Mouse (Mus musculus) embryonic fibroblast, embryonic 13.5 days (primary cell): ENCODE results near the gene Ttc30b. TPM values are rescaled to one million over a fixed set of nuclear protein-coding genes. Genes with fewer than 3 reads are reported as not detected.
"Not testable (repeated sequence)": the region's sequence is repeated elsewhere in the genome, so short reads cannot be mapped to it uniquely, and the experiment has no call there.

ENCODE experiments used
- H3K27ac ChIP-seq: 2 replicates; pipeline ENCODE4 v1.5.1; 2012; ENCODE audit warnings: low read length, control low read depth, inconsistent platforms; ENCODE audit not compliant: insufficient read depth
- H3K4me1 ChIP-seq: 2 replicates; pipeline ENCODE4 v1.6.1; 2011; ENCODE audit warnings: low read length; ENCODE audit not compliant: control insufficient read depth, insufficient read depth
- H3K4me3 ChIP-seq: 2 replicates; pipeline ENCODE4 v1.5.1; 2011; ENCODE audit warnings: mild to moderate bottlenecking, control low read depth, low read length; ENCODE audit not compliant: insufficient read depth
- CTCF ChIP-seq: IDR thresholded peaks from 2 replicates; pipeline ENCODE4 v1.5.1; 2011; ENCODE audit warnings: mild to moderate bottlenecking, control low read depth, low read length, moderate library complexity, borderline replicate concordance; ENCODE audit not compliant: insufficient read depth
- POLR2A ChIP-seq: IDR thresholded peaks from 2 replicates; pipeline ENCODE4 v1.6.1; 2011; ENCODE audit warnings: low read depth, mild to moderate bottlenecking, control low read depth, low read length, moderate library complexity
- polyA plus RNA-seq: library from polyadenylated mRNA; stranded (reverse); fragments of >200 nt; gene quantifications from 2 replicates; pipeline ENCODE4 v1.2.4, GENCODE M21; 2011; ENCODE audit warnings: low read depth; ENCODE audit not compliant: missing spikeins, insufficient read length

Gene Ttc30b
- polyA plus RNA-seq, result 5.5 and 8.8 TPM in 2 replicates

- TF ChIP-seq CTCF (no peak), POLR2A (peak; percentile 36)
- H3K27ac ChIP-seq, result peak within 1 kb of the TSS; percentile 91
- peak within 1 kb of the TSS; percentile 56 for H3K4me3 ChIP-seq
- no peaks in the 10 kb centered on the region for H3K4me1 ChIP-seq
These were observed at the start of gene Ttc30b for GRCm38 (mm10) chr2:75938117-75939063. Gene Ttc30b, minus strand, starts transcription at chr2:75938585.

DNA sequence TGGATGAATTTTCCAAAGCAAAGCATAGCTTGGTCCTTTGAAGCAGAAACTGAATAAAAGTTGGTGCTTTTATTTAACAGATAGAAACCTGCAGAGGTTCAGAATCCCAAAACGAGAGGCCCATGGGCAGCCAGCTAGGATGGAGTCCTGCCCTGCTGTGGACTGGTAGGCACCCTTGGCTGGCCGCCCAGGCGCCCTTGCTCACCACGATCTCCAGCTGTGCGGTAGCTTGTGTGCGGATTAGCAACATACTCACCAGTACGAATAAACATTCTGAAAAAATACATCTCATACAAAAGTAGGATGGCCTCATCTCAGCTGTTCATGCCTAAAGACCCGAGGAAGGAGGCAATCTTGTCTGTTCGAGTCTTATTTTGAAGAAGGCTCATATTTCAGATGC is 49.4 kb upstream of the Ttc30b start:
- TF ChIP-seq POLR2A (no peak), CTCF (no peak)
- no peak overlapping the region for H3K4me3 ChIP-seq
- no peak overlapping the region for H3K27ac ChIP-seq
- H3K4me1 ChIP-seq, result peaks cover 4% of the 10 kb centered on the region

GRCm38 (mm10) chr2:75985124-75985523 is 46.7 kb upstream of the Ttc30b start:
- no peaks in the 10 kb centered on the region; the same call in 1 of the 2 replicates for H3K4me1 ChIP-seq
- H3K27ac ChIP-seq, result no peak overlapping the region
- TF ChIP-seq CTCF (peak; percentile 59; the same call in 1 of the 2 replicates), POLR2A (no peak)
- no peak overlapping the region for H3K4me3 ChIP-seq

- no peak for TF ChIP-seq POLR2A
- H3K4me3 ChIP-seq, result no peak overlapping the region
- H3K4me1 ChIP-seq, result no peaks in the 10 kb centered on the region; the same call in 1 of the 2 replicates
- no peak overlapping the region for H3K27ac ChIP-seq
These were observed 45.5 kb upstream of the Ttc30b start for GRCm38 (mm10) chr2:75983847-75984246.

DNA sequence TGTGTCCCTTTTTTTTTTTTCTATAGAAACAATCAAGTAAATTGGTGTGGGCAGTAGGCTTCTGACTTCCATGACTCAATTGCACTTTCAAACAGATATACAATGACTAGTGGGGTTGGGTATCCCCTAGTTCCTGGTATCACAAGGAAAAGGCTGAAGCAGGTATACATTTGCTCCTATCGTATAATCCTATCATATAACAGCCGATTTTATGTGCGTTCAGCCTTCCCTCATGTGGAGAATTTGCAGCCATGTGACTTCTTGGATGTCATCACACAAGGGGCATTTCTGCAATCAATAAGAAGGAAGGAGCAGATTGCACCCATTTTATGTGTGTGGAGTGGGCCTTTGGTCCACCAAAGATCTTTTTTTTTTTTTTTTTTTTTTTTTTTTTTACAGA is 44.7 kb upstream of the Ttc30b start:
- H3K4me3 ChIP-seq, result no peak overlapping the region
- TF ChIP-seq CTCF, result no peak
- no peak for TF ChIP-seq POLR2A
- no peaks in the 10 kb centered on the region; the same call in 1 of the 2 replicates for H3K4me1 ChIP-seq
- no peak overlapping the region for H3K27ac ChIP-seq

GRCm38 (mm10) chr2:75982626-75983025 is 44.2 kb upstream of the Ttc30b start:
- H3K4me1 ChIP-seq, result no peaks in the 10 kb centered on the region
- H3K27ac ChIP-seq, result no peak overlapping the region
- no peak for TF ChIP-seq CTCF
- no peak for TF ChIP-seq POLR2A
- no peak overlapping the region for H3K4me3 ChIP-seq

- peak within 1 kb of the TSS; percentile 56 for H3K4me3 ChIP-seq
- H3K4me1 ChIP-seq, result not testable (repeated sequence)
- H3K27ac ChIP-seq, result peak within 1 kb of the TSS; percentile 81; the same call in 1 of the 2 replicates
These were observed 43.2 kb upstream of the Ttc30b start, which contains the start of gene Ttc30a1 for GRCm38 (mm10) chr2:75981440-75982081. Gene Ttc30a1, minus strand, starts transcription at chr2:75981967.

DNA sequence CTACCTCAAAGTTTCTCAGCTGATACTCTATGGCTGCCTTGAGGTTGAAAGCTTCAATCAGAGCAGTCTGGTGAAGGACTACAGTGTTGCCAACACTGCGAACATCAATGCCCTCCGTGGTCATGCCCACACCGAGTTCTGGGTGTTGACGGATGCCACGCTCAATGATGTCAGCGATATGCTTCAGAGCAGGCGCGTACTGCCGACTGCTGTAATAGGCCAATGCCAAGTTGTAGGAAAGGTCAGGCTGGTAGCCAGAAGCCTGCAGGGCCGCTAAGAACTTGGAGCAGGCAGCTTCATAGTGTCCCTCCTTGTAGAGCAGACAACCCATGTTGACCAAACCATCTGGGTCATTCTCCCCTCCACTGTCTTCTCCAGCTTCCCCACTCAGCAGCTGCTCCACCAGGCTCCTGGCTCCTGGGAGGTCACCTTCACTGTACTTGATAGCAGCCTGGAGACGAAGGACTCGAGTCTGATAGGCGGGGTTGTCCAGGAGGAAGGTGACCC is 42.6 kb upstream of the Ttc30b start:
- H3K4me3 ChIP-seq, H3K4me1 ChIP-seq, H3K27ac ChIP-seq: not testable (repeated sequence)

- H3K4me1 ChIP-seq, H3K4me3 ChIP-seq, H3K27ac ChIP-seq: not testable (repeated sequence)
These were observed 39.5 kb upstream of the Ttc30b start, which contains the start of gene Ttc30a2 for GRCm38 (mm10) chr2:75977752-75978368. Gene Ttc30a2, minus strand, starts transcription at chr2:75978170.

GRCm38 (mm10) chr2:75976070-75976469 is 37.7 kb upstream of the Ttc30b start:
- H3K27ac ChIP-seq, H3K4me3 ChIP-seq, H3K4me1 ChIP-seq: not testable (repeated sequence)
